Mouse (Mus musculus) cerebellum, adult 2 months (tissue): ENCODE results near the gene Mthfr.

Source experiments
- CTCF ChIP-seq: fragments of 200-500 bp; IDR thresholded peaks from 2 replicates; pipeline ENCODE4 v1.5.1; 2011; ENCODE audit warnings: low read depth, mild to moderate bottlenecking, control low read depth, low read length, moderate library complexity, borderline replicate concordance; ENCODE audit not compliant: insufficient read depth
- POLR2A ChIP-seq: fragments of 200-500 bp; IDR thresholded peaks from 2 replicates; pipeline ENCODE4 v1.6.1; 2011; ENCODE audit warnings: low read length, control low read depth, borderline replicate concordance; ENCODE audit not compliant: insufficient read depth

DNA sequence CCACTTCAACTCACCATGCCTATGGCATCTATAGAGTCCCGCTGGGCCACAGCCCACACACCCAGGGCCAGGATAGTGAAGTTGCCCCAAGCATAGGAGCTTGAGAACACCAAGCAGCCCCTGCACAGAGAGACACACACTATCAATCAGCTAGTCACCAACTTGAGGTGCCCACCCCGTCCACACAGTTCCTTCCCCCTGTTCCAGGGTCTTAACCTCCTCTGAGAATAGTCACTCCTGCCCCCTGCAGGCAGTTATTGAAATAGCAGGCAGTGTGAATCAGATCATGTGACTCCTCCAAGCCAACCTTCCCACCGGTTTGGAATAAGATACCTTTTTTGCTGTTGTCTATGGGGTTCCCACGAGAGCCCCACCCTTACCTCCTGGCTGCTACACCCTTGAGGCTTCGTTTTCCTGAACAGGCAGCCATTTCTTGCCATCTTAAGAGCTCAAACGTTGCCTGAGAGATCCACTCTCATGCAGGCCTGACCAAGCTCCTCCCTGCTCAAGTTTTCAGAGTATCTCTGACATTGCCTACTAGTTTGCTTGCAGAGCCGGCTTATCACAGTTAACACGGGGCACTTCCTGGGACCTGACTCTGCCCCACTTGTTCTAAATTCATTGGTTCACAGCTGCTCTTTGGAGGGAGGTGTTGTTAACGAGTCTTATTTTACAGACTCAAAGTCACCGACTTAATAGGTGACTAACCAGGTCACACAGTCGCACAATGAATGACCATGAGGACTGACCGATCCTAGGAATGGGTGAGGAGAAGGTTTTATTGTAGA lies 43.6 kb downstream of the Mthfr start:
- TF ChIP-seq POLR2A (no peak), CTCF (peak; percentile 51; the same call in 1 of the 2 replicates)
